Mouse (Mus musculus) thymus, adult 2 months (tissue): Measurements from ENCODE around the gene Wfdc18. TPM values are rescaled to one million over a fixed set of nuclear protein-coding genes. Genes with fewer than 3 reads are reported as not detected.

Experiments used
- DNase-seq: peaks from one replicate; pipeline ENCODE4 v3.0.0; 2021
- H3K27ac ChIP-seq: fragments of 200-500 bp; 2 replicates; pipeline ENCODE4 v1.5.1; 2012; ENCODE audit warnings: low read length, control low read depth; ENCODE audit not compliant: control insufficient read depth, insufficient read depth
- H3K27me3 ChIP-seq: fragments of 200-500 bp; 2 replicates; pipeline ENCODE4 v1.6.1; 2012; ENCODE audit warnings: mild to moderate bottlenecking, low read length, moderate library complexity, mixed read lengths; ENCODE audit not compliant: control insufficient read depth, insufficient read depth
- H3K36me3 ChIP-seq: fragments of 200-500 bp; 2 replicates; pipeline ENCODE4 v1.6.1; 2012; ENCODE audit warnings: mild to moderate bottlenecking, low read length, moderate library complexity; ENCODE audit not compliant: control insufficient read depth, insufficient read depth
- H3K4me1 ChIP-seq: fragments of 200-500 bp; replicated peaks from 2 replicates; pipeline ENCODE4 v1.6.1; 2012; ENCODE audit warnings: low read length; ENCODE audit not compliant: control insufficient read depth, insufficient read depth
- H3K4me3 ChIP-seq: fragments of 200-500 bp; 2 replicates; pipeline ENCODE4 v1.5.1; 2012; ENCODE audit warnings: mild to moderate bottlenecking, low read length, control low read depth, moderate library complexity; ENCODE audit not compliant: control insufficient read depth, insufficient read depth
- CTCF ChIP-seq: fragments of 200-500 bp; IDR thresholded peaks from 2 replicates; pipeline ENCODE4 v1.5.1; 2012; ENCODE audit warnings: mild to moderate bottlenecking, control low read depth, low read length, moderate library complexity, borderline replicate concordance; ENCODE audit not compliant: control insufficient read depth, poor library complexity, insufficient read depth; ENCODE audit errors: extremely low read depth
- POLR2A ChIP-seq: fragments of 200-500 bp; IDR thresholded peaks from 2 replicates; pipeline ENCODE4 v1.6.1; 2012; ENCODE audit warnings: mild to moderate bottlenecking, low read length, control low read depth, moderate library complexity; ENCODE audit not compliant: control insufficient read depth, poor library complexity, insufficient read depth; ENCODE audit errors: extremely low read depth
- WGBS: fragments of 180-500 bp; shearing (Covaris S2); methylation state at CpG from one replicate; pipeline ENCODE4 v1.1.7; 2018; 5-methylcytosine and 5-hydroxymethylcytosine counted together
- polyA plus RNA-seq: library from polyadenylated mRNA; depleted of rRNA; stranded (reverse); fragments of >200 nt; gene quantifications from 2 replicates; pipeline ENCODE4 v1.2.3, GENCODE M21; 2012; rRNA removed

The Wfdc18 gene
- polyA plus RNA-seq: 48.6 and 72.8 TPM in 2 replicates

DNA sequence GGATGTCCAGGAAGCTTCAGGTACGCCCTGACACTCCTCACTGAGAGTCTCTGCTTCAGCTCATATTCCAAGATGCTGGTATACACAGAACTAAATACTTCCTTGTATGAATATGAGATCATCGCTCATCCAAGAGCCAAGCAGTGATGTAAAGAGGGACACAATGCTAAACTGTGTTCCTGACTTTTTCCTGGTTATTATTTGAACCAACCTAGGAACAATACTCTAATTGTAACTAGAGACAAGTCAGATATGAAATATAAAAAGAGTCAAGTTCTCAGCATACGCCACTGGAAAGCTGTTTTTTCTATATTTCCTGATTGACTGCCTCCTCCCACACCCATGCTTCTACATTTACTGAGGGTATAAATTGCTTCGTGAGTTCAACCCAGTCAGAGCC, at the start of gene Wfdc18:
TSS of gene Wfdc18 (plus strand) at position 301 of the 400 bp plus-strand sequence.
- WGBS: 54% methylated on average over 4 of the region's 4 CpGs
- TF ChIP-seq POLR2A (no peak), CTCF (no peak)

DNA sequence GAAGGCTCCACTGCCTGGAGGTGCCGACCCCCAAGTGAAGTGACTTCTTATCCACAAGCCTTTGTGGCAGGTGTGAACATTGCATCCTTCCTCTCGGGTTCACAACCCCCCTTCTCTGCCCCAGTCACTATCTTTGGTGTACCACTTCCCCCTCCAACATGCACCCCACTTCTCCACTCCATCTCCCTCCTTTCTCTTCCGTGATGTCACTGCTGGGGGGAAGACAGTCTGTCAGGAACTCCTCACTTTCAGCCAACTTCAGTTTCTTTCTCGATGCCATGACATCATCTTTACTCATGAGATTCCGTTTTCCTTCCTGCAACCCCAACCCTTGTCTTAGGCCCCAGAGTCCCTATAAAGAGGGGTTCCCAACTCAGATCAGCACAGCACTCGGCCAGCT, 46.6 kb upstream of the Wfdc18 start, which contains the start of gene Ccl4:
TSS of gene Ccl4 (plus strand) at position 381 of the 400 bp plus-strand sequence.
- peak within 1 kb of the TSS; percentile 42; the same call in 1 of the 2 replicates for H3K27ac ChIP-seq
- H3K27me3 ChIP-seq: no peaks in the 10 kb centered on the region
- peaks cover 16% of the 10 kb centered on the region for H3K4me1 ChIP-seq
- peak; percentile 40 for DNase-seq
- no peaks in the 10 kb centered on the region for H3K36me3 ChIP-seq
- 7% methylated on average over 6 of the region's 6 CpGs for whole genome bisulfite sequencing
- TF ChIP-seq POLR2A: no peak
- no peak for TF ChIP-seq CTCF
- H3K4me3 ChIP-seq: no peak within 1 kb of the TSS

More for the DNA sequence above, at the start of gene Wfdc18:
- no peak for DNase-seq
- Histone ChIP-seq H3K27me3 (no peaks in the 10 kb centered on the region), H3K36me3 (no peaks in the 10 kb centered on the region), H3K4me1 (no peaks in the 10 kb centered on the region), H3K27ac (no peak within 1 kb of the TSS), H3K4me3 (no peak within 1 kb of the TSS)

DNA sequence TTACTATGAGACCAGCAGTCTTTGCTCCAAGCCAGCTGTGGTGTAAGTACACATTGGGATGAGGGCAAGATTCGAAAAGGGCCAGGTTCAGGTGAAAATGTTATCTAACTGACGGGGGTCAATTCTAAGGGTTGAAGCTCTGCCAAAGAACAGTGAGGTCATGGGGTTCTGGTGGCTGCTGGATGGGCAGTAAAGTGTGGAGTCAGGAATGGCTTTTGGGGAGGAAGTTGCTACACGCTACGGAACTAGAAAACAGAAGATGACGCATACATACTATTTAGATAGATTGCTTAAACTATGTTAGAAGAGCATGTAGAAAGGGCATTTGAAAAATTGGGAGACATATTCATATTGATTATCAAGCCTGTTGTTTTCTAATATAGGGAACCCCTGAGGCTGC, 45.3 kb upstream of the Wfdc18 start:
- Histone ChIP-seq H3K36me3 (no peaks in the 10 kb centered on the region), H3K4me3 (no peak overlapping the region), H3K27me3 (no peaks in the 10 kb centered on the region), H3K4me1 (peaks cover 11% of the 10 kb centered on the region), H3K27ac (no peak overlapping the region)
- 57% methylated on average over 5 of the region's 5 CpGs for WGBS
- TF ChIP-seq CTCF (no peak), POLR2A (no peak)
- DNase-seq: no peak

DNA sequence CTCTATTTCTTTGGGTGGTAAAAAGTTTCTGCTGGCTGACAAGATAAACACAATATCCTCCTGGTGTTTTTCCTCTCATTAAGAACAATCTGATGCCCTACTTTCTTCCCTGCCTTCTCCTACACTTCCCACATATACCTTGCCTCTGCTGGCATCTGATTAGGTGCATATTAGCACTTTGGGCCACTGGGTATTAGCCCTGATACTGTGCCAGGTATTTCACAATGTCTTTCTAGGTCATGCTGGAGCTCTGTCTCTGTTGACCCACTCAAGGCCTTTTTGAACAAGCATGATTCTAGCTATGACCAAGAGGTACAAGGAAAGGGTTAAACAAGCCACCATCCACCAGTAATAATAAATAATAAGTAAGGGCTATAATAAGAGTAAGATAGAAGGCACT, 37.1 kb upstream of the Wfdc18 start:
- no peak for DNase-seq
- TF ChIP-seq POLR2A (no peak), CTCF (no peak)
- Histone ChIP-seq H3K27ac (no peak overlapping the region), H3K4me1 (no peaks in the 10 kb centered on the region), H3K36me3 (no peaks in the 10 kb centered on the region), H3K4me3 (no peak overlapping the region), H3K27me3 (no peaks in the 10 kb centered on the region)

DNA sequence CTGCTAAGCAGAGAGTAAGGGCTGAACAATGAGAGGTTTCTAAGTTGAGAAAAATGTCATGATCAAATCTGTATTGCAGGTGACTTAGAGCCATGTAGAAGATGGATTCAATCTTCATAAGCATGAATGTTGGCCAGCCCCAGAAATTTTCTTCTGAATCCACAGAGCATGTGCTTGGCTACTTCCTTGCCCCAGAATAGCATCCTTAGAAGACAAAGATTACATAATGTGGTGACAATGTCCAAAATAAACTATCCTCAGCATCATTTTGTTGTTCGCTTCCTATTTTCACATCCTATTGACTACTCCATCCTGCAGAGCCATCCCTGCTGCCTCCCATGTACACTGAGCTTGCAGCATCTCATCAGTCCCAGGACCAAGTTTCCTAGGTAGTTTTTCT, 33.1 kb upstream of the Wfdc18 start:
- Histone ChIP-seq H3K4me3 (no peak overlapping the region), H3K4me1 (no peaks in the 10 kb centered on the region), H3K27me3 (no peaks in the 10 kb centered on the region), H3K27ac (no peak overlapping the region), H3K36me3 (no peaks in the 10 kb centered on the region)
- no peak for DNase-seq
- no peak for TF ChIP-seq POLR2A
- TF ChIP-seq CTCF: no peak
- 93% methylated on average over 1 of the region's 1 CpGs for WGBS

DNA sequence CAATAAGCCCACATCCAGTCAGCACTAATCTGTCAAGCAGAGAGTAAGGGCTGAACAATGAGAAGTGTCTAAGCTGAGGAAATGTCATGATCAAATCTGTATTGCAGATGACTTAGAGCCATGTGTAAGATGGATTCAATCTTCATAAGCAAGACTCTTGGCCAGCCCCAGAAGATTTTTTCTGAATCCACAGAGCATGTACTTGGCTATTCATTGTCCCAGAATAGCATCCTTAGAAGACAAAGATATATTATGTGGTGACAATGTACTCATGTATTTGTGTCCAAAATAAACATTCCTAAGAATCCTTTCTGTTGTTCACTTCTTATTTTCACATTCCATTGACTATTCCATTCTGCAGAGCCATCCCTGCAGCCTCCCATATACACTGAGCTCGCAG, 18.9 kb upstream of the Wfdc18 start:
- Histone ChIP-seq H3K4me3 (no peak overlapping the region), H3K4me1 (no peaks in the 10 kb centered on the region), H3K27me3 (no peaks in the 10 kb centered on the region), H3K27ac (no peak overlapping the region), H3K36me3 (no peaks in the 10 kb centered on the region)
- 89% methylated on average over 1 of the region's 1 CpGs for WGBS
- TF ChIP-seq CTCF (no peak), POLR2A (no peak)
- no peak for DNase-seq

DNA sequence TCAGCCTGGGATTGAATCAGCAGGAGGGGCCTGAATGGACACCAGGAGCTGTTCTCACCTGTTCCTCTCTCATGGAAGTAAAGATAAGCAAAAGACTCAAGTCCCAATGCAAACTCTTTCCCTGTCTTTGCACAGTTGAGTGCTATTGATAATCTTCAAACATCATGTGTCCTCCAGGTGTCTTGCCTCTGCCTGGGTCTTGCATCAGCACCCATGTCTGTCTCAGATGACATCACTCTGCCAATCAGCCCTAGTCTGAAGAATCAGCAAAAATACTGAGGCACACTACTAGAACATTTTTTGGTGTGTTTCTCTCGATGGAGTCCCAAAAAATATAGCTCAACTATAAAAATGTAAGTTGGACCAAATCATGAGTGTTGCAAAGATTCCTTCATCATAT, 16.8 kb upstream of the Wfdc18 start:
- Histone ChIP-seq H3K36me3 (no peaks in the 10 kb centered on the region), H3K27ac (no peak overlapping the region), H3K4me3 (no peak overlapping the region), H3K27me3 (no peaks in the 10 kb centered on the region), H3K4me1 (no peaks in the 10 kb centered on the region)
- TF ChIP-seq POLR2A: no peak
- TF ChIP-seq CTCF: no peak
- no peak for DNase-seq
- 94% methylated on average over 1 of the region's 1 CpGs for WGBS
